Mouse (Mus musculus) cerebellum, adult 11-12 months (tissue): ENCODE results near the gene Gzmg.
A peak's percentile ranks its signal among the peaks of the same experiment; 100 is the strongest.
"Not testable (repeated sequence)": the region's sequence is repeated elsewhere in the genome, so short reads cannot be mapped to it uniquely, and the experiment has no call there.

Experiments used
- DNase-seq: peaks from one replicate; pipeline ENCODE4 v3.0.0; 2022

The Gzmg gene

DNA sequence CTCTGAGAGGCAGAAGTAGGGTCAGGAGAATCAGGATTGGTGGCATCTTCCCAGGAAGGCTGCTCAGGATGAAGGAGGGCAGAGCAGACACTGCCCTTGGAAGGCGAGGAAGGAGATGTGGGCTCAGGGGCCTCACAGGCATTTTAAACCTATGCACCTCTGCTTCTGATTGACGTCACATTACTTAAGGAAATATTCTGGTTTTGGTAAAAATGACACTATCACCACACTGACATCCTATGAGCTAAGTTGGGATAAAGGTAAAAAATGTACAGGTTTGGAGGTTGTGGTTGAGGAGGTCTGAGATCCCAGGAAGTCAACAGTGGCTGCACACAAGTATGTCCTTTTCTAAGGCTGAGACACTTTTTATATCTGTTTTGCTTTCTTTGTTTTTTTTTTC is at the start of gene Gzmg:
TSS of gene Gzmg (minus strand) at position 101 of the 400 bp plus-strand sequence.
- DNase-seq: not testable (repeated sequence)

GRCm38 (mm10) chr14:56205613-56206012 is 46.2 kb upstream of the Gzmg start:
- no peak for DNase-seq

DNA sequence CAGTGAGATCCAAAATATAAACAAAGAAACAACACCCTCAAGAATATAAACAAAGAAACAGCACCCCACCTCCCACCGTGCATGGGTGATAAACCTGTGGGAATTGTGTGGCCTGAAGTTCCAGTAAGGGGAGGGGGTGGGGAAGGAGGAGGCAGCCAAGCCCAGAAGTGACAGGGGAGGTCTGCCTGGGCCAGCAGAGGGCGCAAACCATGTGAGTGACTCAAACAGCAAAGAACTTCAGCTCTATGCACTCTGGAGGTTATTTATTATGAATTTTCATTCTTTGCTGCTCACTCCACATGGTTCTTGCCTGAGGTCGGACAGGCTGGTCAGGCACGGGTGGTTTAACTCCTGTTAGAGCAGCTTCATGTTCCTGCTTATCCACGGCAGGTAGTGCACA is 45.6 kb upstream of the Gzmg start:
- DNase-seq: not testable (repeated sequence)

DNA sequence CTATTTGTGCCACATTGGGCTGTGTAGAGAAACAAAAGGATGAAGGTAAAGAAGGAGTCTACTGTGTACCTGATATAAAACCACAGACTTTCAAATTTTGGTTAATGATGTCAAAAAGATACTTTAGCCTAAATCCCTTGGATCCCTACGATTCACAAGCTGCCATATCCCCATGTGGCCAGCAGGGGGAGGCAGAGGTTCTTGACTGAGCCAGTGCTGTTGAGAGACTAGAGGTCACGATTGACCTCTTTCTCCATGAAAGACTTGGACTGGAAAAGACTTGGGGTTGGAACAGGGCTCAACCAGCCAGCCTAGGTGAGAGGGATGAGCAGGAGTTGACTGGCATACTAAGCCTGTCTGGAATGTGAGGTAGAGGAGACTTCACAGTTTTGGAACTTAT is 44.6 kb upstream of the Gzmg start:
- peak; percentile 18 for DNase-seq

- no peak for DNase-seq
Observed at GRCm38 (mm10) chr14:56186946-56187345, 27.6 kb upstream of the Gzmg start.

GRCm38 (mm10) chr14:56186521-56186920 is 27.1 kb upstream of the Gzmg start:
- DNase-seq: no peak

- not testable (repeated sequence) for DNase-seq
Observed at GRCm38 (mm10) chr14:56177651-56178050, 18.3 kb upstream of the Gzmg start.

GRCm38 (mm10) chr14:56174499-56174898 is 15.1 kb upstream of the Gzmg start, which contains the start of gene Gzmn:
TSS of gene Gzmn (minus strand) at chr14:56174599.
- DNase-seq: no peak

DNA sequence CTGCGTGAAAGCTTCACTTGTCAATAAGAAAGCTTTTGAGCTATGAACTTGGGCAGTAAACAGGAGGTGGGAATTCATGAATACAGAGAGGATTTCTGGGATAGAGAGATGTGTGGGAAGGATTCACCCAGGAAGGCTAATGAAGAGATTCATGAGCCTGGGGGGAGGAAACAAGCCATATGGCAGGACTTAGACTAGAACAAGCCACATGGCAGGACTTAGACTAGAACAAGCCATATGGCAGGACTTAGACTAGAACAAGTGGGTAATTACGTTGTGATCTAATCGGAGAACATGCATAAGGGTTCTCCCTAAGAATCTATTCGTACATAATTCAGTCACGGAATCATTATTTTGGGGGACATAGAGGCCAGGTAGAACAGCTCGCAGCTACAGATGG is 14.0 kb upstream of the Gzmg start:
- peak; percentile 51 for DNase-seq

DNA sequence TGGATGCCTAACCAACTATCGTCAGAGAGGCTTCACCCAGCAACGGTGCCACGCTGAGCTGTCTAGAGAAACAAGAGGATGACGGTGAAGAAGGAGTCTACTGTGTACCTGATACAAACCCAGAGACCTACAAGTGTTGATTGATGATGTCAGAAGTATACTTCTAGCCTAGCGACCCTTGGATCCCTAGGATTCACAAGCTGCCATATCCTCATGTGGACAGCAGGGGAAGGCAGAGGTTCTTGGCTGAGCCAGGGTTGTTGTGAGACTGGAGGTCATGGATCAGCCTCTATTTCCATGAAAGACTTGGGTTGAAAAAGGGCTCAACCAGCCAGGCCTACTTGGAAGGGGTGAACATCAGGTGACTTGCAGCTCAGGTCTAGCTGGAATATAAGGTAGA is 13.4 kb upstream of the Gzmg start:
- no peak for DNase-seq

GRCm38 (mm10) chr14:56168009-56168408 is 8.6 kb upstream of the Gzmg start:
- DNase-seq: no peak

GRCm38 (mm10) chr14:56162109-56162508 is 2.7 kb upstream of the Gzmg start:
- DNase-seq: peak; percentile 77

DNA sequence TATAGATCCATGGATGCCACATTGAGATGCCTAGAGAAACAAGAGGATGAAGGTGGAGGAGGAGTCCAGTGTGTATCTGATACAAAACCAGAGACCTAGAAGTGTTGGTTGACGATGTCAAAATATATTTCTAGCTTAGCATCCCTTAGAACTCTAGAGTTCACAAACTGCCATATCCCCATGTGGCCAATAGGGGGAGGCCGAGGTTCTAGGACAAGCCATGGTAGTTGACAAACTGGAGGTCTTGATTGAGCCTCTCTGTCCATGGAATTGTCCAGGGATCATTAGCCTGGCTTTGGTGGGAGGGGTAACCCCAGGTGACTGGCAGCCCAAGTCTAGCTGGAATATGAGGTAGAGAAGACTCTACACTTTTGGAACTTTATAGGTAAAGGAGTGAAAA is 4.0 kb downstream of the Gzmg start:
- DNase-seq: no peak

GRCm38 (mm10) chr14:56133675-56134074 is 25.7 kb downstream of the Gzmg start:
- peak; percentile 9 for DNase-seq

DNA sequence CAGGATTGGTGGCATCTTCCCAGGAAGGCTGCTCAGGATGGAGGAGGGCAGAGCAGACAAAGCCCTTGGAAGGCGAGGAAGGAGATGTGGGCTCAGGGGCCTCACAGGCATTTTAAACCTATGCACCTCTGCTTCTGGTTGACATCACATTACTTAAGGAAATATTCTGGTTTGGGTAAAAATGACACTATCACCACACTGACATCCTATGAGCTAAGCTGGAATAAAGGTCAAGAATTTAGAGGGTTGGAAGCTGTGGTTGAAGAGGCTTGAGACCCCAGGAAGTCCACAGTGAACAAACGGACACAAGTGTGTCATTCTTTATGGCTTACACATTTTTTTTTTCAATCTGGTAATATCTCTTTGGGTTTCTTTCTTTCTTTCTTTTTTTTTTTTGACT is 26.9 kb downstream of the Gzmg start, which contains the start of gene Gzmd:
TSS of gene Gzmd (minus strand) at position 101 of the 400 bp plus-strand sequence.
- DNase-seq: not testable (repeated sequence)

DNA sequence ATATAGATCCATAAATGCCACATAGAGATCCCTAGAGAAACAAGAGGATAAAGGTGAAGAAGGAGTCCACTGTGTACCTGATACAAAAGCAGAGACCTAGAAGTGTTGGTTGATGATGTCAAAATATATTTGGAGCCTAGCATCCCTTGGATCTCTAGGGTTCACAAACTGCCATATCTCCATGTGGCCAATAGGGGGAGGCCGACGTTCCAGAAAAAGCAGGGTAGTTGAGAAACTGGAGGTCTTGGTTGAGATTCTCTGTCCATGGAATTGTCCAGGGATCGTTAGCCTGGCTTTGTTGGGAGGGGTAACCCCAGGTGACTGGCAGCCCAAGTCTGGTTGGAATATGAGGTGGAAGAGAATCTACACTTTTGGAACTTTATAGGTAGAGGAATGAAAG is 31.0 kb downstream of the Gzmg start:
- DNase-seq: no peak

GRCm38 (mm10) chr14:56123516-56123915 is 35.9 kb downstream of the Gzmg start:
- no peak for DNase-seq

DNA sequence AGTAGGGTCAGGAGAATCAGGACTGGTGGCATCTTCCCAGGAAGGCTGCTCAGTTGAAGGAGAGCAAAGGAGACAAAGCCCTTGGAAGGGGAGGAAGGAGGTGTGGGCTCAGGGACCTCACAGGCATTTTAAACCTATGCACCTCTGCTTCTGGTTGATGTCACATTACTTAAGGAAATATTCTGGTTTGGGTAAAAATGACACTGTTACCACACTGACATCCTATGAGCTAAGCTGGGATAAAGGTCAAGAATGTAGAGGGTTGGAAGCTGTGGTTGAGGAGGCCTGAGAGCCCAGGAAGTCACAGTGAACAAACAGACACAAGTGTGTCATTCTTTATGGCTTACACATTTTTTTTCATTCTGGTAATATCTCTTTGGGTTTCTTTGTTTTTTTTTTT is 38.9 kb downstream of the Gzmg start, which contains the start of gene Gzme:
TSS of gene Gzme (minus strand) at position 101 of the 400 bp plus-strand sequence.
- no peak for DNase-seq

- not testable (repeated sequence) for DNase-seq
Observed at GRCm38 (mm10) chr14:56115531-56116310, 43.7 kb downstream of the Gzmg start.
